Mouse (Mus musculus): ENCODE measurements around the gene Gna11.

Gna11 gene

GRCm38 (mm10) chr10:81543633-81544032 is 1.4 kb downstream of the Gna11 start:
- in situ Hi-C loops (cut with MboI, MseI), result no loop called here

GRCm38 (mm10) chr10:81542727-81543460 is 2.1 kb downstream of the Gna11 start:
- in situ Hi-C loops (cut with MboI, MseI), result no loop called here

- in situ Hi-C loops (cut with MboI, MseI), result no loop called here
These were observed 3.2 kb downstream of the Gna11 start for GRCm38 (mm10) chr10:81541803-81542202.

DNA sequence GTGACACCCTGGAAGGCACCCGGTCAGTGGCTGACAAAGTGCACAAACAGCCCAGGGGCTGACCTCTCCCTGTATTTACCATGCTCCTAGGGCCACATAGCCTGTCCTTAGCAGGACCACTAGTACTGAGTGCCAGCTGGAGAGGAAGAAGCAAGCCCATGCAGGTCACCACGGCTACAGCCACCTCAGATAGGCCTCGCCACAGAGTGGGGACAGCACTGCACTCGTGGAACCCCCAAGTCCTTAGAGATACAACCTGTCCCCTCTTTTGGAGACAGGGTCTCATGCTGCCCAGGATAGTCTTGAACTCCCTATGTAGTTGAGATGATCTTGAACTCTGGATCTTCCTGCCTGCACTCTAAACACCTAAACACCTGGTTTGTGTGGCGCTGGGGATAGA is 3.6 kb downstream of the Gna11 start:
- in situ Hi-C loops (cut with MboI, MseI), result no loop called here

GRCm38 (mm10) chr10:81538321-81539048 is 6.5 kb downstream of the Gna11 start:
- in situ Hi-C loops (cut with MboI, MseI), result loop anchor here in 1 of 2 experiments (10.0 kb wide), 1 partner anchor 54 kb away; the partner anchor contains the start of gene Celf5

- in situ Hi-C loops (cut with MboI, MseI), result loop anchor here in 1 of 2 experiments (10.0 kb wide), 1 partner anchor 53 kb away; the partner anchor contains the start of gene Celf5
These were observed 7.6 kb downstream of the Gna11 start for GRCm38 (mm10) chr10:81537429-81537828.

GRCm38 (mm10) chr10:81536734-81537133 is 8.3 kb downstream of the Gna11 start:
- in situ Hi-C loops (cut with MboI, MseI), result loop anchor here in 1 of 2 experiments (10.0 kb wide), 1 partner anchor 52 kb away; the partner anchor contains the start of gene Celf5

GRCm38 (mm10) chr10:81534826-81535225 is 10.2 kb downstream of the Gna11 start:
- in situ Hi-C loops (cut with MboI, MseI), result loop anchor here (5.0 to 10.0 kb wide), 2 partner anchors 50 to 143 kb away; partner anchors contain the start of genes Celf5 (in 1 of the 2) and Smim24 (in 1 of the 2)

DNA sequence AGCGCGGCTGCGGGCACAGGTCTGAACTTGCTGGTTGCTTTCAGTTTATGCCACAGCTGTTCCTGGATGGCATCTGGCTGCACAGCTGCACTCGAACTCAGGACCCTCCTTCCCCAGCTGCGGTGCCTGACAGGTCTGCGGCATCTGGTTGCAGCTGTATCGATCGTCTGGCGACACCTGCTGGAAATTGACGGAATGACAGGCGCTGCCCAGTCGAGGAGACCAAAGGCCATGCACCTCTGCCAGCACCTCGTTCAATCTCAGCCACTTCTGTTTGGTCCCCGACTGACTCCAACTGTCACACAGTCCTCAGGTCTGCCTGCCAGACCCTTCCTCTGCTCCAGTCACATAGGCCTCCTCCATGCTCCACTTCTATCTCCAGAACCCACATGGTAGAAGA is 18.2 kb downstream of the Gna11 start:
- in situ Hi-C loops (cut with MboI, MseI), result no loop called here

GRCm38 (mm10) chr10:81525017-81525694 is 19.8 kb downstream of the Gna11 start:
- in situ Hi-C loops (cut with MboI, MseI), result no loop called here

- in situ Hi-C loops (cut with MboI, MseI), result no loop called here
These were observed 20.9 kb downstream of the Gna11 start, which contains the start of gene Gna15 for GRCm38 (mm10) chr10:81524051-81524605. Gene Gna15 (minus strand): TSS chr10:81524225.

DNA sequence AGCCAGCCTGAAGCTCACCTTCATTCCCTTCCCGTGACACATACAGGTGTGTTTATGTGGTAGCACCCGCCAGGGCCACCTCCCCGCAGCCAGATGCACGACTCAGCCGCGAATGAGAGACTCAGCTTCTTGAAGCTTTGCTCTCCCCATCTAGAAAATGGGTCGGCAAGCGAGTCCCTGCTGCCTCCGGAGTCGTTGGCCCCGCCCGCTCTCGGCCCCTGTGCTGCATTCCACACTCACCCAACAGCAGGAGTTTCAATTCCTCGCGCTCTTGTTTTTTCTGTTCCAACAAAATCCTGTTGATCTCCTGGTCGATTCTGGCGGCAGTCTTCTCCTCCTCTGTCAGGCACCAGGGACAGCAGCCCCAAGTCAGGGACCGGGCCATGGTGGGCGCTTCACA is 21.4 kb downstream of the Gna11 start:
- in situ Hi-C loops (cut with MboI, MseI), result no loop called here

- in situ Hi-C loops (cut with MboI, MseI), result no loop called here
These were observed 21.8 kb downstream of the Gna11 start for GRCm38 (mm10) chr10:81523142-81523541.

DNA sequence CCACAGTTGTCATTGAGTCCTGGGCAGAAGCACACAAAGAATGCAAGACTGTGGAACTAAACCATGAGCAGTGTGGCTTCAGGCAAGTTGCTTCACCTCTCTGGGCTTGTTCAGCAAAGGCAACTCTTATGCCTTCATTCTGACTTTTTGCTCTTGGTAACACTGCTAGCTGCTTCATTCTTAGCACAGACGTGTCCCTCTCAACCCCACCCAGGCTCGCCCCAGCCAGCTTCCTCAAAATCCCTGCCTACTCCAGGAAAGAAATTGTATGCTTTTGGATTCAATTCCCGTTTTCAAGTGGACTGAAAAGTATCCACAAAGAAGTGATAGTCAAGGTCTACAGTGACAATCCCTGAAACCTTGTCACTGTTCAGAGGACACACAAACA is 25.0 kb downstream of the Gna11 start:
- in situ Hi-C loops (cut with MboI, MseI), result no loop called here

GRCm38 (mm10) chr10:81519227-81519977 is 25.6 kb downstream of the Gna11 start:
- in situ Hi-C loops (cut with MboI, MseI), result no loop called here

DNA sequence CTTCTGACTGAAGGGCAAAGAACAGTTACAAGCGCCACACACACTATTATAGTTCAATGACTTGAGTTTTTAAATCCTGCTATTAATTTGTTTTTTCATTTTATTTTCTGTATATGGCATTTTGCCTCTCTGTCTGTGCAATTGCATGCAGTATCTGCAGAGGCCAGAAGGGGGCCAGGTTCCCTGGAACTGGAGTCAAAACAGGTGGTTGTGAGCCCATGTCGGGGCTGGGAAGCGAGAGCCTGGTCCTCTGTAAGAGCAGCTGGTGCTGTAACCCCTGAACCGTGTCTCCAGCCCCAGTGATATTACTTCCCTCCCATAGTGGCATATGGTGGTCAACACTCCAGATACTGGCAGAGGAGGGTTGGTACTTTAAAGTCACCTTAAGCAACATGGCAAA is 26.4 kb downstream of the Gna11 start:
- in situ Hi-C loops (cut with MboI, MseI), result no loop called here

DNA sequence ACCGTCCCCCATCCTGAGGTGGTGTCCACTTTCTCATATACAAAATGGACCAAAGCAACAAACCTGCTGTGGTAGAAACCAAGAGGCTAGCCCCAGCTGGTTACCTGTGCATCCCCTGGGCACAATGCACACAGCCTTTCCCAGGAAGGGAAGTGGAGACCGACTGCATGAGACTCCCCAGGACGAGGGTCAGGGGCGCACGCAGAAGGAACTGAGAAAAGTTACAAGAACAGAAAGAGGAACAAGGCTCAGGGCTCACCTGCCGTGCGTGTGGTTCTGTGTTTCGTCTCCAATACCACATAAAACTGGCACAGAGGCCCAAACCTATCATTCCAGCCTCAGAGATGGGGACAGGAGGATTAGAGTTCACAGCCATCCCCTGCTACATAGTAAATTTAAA is 27.8 kb downstream of the Gna11 start:
- in situ Hi-C loops (cut with MboI, MseI), result no loop called here

GRCm38 (mm10) chr10:81513798-81514197 is 31.2 kb downstream of the Gna11 start:
- in situ Hi-C loops (cut with MboI, MseI), result no loop called here

GRCm38 (mm10) chr10:81510246-81510810 is 34.7 kb downstream of the Gna11 start:
- in situ Hi-C loops (cut with MboI, MseI), result no loop called here

DNA sequence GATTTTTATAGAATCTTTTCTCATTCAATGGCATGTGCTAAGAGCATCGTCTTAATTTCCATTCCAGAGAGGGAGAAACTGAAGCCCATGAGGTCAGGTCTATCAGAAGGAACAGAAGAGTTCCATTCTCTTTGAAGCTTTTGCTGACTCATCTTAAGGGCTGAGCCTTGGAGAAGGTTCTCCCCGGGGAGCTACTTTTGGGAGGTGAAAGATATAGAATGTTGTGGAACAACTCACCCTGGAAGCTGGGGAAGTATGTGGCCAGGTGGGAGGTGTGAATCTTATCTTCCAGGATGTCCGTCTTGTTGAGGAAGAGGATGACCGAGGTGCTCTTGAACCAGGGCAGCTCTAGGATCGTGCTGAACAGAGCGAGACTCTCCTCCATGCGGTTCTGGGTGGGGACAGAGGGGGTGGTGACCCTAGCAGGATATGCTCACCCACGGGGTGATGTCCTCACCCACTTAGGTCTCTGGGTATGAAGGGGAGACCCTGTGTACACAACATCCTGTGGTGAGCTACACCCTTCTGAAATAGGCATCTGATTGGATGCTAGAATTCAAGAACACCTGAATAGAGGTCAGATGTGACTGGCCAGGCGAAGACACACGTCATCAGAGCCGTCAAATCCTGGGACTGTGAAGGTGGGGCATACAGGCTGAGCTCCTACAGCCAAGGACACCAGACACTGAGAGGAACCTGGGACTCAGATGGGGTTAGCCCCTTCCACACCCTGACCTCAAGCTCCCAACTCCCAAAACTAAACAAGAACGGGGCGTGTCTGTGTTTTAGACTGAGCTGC is 37.1 kb downstream of the Gna11 start:
- in situ Hi-C loops (cut with MboI, MseI), result loop anchor here in 1 of 2 experiments (10.0 kb wide), 1 partner anchor 1497 kb away; no protein-coding TSS in a partner anchor

Data from T-helper 17 cell (primary cell).